Mouse (Mus musculus) kidney, postnatal 4 days (tissue): ENCODE results near the gene Nav2.

Experiments
- DNase-seq, 2 experiments: peaks; one replicate each; pipeline ENCODE4 v3.0.0; 2021; ENCODE audit warnings: mixed read lengths in 2 of 2

Nav2 gene

DNA sequence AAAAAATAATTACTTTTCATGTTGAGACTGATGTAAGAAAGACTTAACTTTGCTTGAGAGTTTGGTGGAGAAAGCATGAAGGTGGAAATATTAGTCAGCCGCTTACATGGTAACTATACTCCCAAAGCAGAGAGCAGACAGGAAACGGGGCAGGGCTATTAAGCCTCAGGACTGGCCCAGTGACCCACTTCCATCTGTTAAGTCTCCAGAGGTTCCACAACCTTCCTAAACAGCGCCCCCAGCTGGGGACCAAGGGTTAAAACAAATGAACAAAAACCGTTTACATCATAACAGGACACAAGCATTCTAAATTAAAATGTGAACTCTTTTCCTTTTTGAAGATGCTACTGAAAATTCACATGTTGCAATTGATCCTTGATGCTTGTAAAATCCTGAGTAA is 29.7 kb downstream of the Nav2 start:
- DNase-seq, result peak; percentile 41 to 44

DNA sequence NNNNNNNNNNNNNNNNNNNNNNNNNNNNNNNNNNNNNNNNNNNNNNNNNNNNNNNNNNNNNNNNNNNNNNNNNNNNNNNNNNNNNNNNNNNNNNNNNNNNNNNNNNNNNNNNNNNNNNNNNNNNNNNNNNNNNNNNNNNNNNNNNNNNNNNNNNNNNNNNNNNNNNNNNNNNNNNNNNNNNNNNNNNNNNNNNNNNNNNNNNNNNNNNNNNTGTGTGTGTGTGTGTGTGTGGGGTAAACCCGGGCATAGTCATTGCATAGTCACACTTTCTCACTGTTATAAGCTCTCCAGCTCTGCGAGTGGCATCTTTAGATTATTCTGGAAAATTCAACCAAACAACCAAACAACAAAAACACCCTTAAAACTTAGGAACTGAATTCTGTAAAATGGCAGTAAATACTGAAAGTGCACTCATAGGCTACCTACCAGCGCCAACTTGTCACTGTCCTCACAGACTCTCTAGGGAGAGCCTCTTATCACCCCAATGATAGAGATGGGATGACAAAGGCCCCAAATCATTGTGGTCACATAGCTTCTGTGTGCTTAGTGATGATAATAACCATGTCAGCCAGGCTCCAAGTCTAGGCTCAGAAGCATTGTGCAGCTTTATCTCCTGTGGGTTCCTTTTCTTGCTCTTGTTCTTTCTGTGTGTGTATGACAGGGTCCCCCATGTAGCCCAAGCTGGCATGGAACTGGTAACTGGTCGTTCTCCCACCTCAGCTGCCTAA is 40.0 kb downstream of the Nav2 start:
- no peak for DNase-seq

DNA sequence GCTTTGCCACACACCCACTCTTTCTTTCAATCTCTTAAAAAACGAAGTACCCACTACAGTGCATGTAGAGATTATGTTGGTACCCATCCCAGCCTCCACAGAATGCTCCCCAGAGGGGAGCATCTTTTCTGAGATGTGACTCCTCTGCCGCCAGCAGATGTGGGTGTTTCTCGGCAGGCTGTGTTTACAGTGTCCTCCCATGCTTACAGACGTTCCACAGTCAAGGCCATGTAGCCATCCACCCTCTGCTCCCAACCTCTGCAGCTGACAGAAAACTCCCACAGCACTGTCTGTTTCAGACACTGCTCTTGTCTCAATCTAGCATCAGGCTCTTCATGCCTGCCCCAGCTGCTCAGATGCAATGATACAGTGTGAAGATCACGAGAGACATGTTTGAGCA is 46.0 kb downstream of the Nav2 start:
- DNase-seq, result no peak

DNA sequence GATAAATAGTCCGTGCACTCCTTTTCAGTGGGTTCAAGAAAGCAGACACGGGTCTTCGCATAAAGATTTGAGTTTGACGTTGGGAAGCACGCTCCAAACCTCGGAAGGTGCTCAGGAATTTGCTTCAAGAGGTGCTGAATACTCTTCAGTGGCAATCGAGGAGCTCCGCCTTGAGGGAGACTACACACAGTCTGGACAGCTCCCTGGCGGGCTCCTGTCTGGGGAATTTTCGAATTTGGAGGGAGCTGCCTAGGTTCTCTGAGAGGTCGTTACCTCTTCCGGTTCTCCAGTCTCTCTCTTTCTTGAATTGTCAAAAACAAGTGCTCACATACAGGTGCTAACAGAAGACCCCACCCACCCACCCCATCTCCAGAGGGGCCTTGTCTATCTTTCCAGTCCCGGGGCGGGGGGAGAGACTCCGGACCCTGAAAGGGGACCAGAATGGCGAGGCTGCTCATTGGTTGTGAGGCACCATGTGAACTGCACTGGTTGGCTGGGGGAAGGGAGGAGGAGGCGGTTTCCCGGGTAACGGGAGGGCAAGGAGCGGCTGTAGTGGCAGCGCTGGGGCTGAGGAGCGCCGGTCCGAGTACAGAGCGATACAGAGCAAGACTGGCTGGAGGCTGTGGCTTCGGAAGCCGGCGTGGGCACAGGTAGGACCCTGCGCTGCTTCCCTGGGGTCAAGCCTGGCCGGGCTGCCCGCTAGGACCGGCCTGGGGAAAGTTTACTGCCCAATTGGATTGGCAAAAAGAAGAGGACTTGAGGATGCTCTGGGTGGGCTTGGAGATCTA is 50.2 kb downstream of the Nav2 start:
- peak; percentile 78 to 82 for DNase-seq

DNA sequence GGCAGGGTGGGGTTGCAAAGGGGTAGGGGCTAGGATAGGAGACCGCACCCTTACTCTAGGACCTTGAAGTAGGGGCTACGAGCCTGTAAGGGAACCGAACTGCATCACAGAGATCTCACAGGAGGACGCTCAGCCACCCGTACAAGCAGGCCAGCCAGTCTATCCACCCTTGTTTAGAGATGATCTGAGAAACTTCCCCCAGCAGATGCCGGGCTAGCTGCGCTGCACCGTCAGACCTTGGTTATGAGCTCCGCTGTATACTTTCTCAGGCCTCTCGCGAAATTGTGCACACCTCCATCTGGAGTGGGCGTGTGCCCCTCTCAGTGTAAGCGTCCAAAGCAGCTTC is 50.8 kb downstream of the Nav2 start:
- DNase-seq, result no peak

DNA sequence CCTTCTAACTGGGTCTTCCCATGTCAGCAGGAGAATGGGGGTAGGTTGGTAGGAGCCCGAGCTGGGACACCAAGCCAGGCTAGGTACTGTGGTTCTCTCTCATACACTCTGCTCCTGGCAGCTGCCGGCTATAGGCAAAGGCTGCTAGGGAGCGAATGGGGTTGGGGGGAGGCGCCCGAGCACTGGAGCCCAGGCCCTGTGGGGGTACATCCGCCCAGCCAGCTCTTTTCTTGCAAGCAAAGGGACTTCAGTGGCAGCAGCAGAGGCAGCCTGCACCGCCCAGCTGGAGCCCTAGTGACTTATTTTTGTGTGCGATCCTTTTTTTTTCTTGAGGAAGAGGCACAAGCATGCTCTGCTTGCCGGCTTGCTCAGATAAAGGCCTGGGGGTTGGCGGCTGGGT is 51.6 kb downstream of the Nav2 start:
- no peak for DNase-seq

DNA sequence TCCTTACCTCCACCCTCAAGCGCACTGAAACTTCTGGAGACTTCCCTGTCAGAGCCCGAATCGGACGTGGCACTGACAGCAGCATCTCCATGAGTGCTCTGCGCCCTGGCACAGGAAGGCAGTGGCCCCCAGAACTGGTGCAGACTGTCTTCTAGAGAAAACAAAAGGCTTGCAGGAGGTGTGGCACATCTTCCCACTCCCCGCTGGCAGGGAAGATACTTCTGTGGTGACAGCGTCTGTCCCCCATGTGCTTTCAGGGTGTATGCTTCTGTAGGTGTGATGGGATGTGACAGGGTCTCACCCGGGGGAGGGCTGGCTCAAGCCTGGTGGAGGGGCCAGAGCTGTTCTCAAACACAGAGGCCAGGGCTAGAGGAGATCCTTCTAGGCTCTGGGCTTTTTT is 53.0 kb downstream of the Nav2 start:
- DNase-seq, result no peak

DNA sequence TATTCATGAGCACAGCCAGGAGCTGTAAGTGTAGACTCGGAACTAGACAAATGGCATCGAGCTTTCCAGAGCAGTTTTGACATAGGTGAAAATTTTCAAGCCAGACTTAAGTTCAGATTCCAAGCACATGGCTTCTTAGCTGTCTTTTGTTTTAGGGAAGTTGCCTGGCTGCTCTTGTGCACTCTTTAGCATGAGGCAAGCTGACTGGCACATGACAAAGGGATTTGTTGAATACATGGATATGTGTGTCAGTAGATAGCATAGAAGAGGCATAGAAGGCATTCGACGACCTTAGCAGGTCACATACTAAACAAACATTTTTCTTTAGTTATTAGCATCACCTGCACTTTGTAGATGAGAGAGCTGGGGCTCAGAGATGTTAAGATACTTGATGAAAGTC is 53.4 kb downstream of the Nav2 start:
- no peak for DNase-seq

DNA sequence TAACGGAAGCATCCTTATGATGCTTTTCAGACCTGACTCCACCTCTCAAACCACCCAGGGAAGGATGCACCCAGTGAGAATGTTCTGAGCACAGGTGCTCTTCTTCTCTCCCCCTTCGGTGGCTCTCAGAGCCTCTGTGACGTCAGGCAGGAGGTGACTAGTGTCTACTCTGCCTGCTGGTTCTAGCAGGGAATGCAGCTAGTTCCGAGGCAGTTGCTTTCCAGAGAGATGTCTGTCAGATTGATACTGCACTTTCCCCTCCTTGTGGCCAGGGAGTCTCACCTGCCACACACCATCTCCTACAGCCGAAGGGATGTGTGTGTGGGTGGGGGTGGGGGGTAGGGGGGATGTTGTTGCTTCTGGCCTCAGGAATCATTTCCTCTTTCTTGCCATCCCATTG is 54.6 kb downstream of the Nav2 start:
- peak in 1 of 2 experiments; percentile 6 for DNase-seq

DNA sequence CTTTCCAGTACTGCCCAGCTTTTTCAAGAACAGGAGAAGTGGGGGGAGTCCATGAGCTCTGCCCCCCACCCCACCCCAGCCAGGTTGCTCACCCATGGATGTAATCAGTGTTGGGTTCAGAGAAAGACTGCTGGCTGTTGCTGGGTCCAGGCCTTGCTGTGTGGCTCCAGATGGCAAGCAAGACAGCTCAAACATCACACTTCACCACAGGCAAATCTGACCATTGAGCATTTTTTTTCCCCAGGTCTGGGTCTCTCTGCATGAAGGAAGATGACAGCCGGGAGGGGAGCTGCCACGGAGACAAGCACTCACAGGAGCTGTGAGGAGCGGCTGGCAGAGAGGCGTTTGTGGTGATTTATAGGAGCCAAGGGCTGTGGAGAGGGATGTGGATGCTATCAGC is 55.0 kb downstream of the Nav2 start:
- no peak for DNase-seq

DNA sequence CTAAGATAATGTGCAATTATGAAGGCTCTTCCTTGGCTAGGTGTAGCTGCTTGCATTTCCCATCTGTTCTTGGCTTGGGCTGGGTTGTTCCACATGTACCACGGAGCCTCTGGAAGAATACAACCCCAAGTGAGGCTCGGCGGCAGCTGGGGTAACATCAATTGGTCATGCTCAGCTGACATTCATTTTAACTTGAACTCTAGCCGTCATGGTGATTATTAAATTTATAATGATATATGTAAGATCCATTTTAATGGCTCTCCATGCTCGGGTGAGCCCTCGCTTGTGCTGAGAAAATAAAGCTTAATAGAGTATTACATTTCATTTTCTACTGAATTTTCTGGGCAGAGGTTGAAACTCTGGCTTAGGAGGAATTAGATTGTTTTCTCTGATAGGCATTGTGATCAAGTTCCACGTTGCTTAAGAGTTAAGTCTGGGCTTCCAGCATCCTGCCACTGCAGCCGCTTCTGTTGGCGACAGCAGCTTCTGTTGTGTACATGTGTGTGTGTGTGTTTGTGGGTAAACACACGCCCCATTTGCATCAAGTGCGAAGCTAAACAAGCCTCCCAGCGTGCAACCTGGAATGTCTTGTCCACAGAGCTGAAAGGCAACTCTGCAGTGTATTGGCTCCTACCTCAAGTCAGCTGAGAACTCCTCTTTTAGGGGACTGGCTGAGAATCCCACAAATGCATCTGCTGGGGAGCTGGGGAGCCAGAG is 57.4 kb downstream of the Nav2 start:
- no peak for DNase-seq

DNA sequence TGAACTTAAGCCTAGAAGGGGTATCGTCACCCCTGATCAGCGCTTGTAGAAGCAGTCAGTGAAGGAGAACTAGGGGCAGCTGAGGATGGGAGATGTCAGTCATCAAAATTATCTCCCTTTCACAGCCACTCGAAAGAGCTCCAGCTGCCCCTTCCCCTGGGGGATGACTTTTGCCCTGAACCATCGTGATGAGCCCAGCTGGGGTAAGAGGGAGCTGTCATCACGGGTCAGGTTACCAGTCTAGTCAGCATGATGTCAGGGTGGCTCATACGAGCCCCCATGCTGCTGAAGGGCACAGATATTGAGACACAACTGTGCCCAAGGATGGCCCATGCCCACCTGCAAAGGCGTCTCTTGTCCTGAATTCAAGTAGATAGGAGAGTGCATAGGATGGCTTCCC is 72.5 kb downstream of the Nav2 start:
- DNase-seq, result no peak

DNA sequence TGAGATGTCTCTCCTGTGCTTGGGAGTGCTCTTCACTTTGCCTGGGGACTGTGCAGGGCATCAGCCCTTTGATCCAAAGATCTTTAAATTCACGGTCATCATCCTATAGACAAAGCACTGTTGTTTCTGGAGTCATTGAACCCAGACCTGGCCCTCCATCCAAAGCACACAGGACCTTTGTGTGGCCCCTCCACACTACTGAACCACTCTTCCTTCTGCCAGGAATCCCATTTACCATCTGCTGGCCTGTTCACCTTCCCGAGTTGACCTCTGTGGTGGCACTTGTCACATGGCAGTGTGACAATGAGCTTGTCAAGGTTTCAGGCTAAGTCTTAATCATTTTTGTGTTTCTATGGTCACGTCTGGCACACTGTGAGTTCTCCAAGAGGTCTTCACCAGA is 73.3 kb downstream of the Nav2 start:
- no peak for DNase-seq

DNA sequence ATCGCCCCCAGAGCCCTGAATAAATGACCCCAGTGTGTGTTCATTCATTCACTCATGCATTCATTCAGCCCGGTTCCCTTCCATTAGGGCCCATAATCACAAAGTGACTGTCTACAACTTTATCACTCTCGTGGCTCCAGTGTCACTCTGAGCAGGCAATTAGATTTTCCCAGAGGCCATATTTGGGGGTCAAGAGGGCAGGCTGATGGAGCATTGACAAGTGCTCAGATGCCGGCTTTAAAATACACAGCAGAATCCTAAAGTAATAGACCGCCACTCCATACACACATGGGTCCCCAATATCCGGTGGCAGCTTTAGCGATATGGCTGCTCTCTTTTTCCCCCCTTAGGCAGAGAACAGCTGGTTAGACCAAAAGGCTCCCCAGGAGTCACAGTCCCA is 74.1 kb downstream of the Nav2 start:
- DNase-seq, result no peak

DNA sequence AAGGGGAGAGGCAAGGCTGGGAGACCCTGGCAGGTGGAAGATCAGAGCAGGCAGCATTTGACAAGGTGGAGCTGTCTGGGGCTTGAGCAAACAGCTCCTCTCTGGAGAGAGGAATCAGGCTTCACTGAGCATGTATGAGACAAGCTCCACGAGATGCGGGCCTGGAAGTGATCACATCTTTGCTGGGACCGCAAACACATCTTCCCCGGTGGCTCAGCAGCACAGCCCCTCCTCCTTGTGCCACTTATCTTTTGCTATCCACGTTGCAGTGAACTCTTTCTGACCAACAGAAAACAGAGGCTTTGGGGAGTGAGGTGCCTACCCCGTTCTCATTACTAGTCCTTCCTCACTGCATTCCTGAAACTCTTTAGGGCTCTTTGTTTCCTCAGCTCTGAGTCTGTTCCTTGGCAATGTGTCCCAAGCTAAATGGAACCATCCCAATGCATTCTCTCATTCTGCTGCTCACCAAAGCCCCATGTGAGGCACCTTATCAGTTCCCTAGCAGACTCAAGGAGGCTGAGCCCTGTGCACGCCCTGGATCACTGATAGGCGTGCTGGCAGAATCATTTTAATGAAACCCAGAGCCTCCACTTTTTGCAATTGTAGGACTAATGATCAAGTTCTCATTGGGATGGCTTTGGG is 83.5 kb downstream of the Nav2 start:
- DNase-seq, result no peak

DNA sequence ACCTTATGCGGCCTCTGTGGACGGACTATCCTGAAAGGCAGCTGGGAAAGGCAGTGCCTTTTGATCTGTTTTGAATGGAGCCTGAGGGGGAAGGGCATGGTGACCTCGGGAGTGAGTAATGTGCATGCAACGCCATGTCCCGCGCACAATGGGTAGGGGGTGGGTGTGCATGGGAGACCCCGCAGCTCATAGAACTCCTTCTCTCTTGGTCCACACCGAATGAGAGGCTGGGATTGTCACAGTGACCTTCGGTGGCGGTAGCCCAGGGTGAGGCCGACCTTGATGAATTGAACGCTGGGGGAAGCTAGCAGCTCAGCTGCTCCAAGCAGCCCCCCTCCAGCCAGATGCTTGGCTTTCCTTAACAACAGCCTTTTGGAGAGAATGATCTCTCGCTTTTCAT is 86.7 kb downstream of the Nav2 start:
- no peak for DNase-seq

DNA sequence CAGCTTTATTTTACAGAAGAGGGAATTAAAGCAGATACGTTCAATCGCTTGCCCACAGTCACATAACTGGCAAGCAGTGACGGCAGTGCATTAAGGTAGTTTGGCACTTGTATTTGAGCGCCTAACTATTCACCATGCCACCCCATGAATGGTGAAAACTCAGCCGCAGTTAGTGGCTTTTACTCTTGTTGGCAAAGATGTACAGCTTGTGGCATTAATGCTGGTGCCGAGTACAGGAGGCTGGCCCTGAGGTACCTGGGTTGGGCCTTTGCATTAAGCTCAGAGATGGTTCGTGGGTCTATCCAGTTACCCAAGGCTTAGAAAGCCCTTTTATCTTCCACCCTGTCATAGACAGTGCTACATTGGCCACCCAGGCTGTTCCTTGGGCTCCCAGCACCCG is 87.2 kb downstream of the Nav2 start:
- no peak for DNase-seq

DNA sequence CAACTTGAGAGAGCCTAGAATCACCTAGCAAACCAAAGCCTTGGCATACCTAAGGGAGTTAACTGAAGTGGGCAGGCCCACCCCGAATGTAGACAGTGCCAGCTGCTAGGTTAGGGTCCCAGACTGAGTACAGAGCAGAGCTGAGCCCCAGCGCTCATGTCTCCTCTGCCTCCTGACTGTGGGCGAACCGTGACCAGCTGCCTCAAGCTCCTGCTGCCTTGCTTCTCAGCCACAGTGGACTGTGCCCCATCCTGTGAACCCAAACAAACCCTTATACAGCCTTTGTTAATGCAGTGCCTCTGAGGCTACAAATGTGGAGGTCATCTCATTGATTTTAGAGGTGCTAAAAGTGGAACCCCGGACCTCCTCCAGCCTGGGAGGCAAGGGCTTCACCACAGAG is 88.3 kb downstream of the Nav2 start:
- DNase-seq, result no peak

DNA sequence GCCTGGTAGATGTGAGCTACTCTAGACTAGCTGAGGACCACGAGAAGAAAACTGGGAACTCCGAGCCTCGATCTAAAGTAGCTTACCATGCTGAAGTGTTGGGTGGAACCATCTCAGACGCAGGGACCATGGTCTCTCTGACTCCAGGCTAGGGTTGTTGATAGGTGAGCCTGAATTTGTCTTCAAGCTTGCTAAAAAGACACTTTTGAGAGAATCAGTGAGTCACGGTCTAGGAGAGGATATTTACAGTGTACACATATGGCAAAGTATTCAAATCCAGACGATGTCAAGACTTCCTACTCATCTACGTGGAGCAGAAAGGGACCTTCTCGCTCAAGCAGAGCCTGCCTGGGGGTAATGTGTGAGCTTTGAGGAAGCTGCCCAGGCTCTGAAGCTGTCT is 89.6 kb downstream of the Nav2 start:
- DNase-seq, result no peak

DNA sequence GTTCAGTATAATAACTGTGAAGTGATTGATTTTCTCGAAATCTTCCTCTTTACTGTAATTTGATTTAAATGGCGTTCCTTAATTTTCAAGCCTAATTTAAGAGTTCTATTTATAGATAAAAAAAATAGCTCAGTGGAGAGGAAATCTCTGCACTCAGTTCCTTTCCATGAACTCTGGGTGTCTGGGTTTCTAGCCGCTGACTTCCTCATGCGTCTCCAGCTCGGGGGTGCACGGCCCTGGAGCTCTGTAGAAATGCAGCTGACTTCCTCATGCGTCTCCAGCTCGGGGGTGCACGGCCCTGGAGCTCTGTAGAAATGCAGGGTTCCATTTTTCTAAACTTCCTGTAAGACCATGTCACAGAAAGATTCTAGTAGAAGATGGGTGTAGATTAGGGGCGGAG is 90.1 kb downstream of the Nav2 start:
- DNase-seq, result peak in 1 of 2 experiments; percentile 21

DNA sequence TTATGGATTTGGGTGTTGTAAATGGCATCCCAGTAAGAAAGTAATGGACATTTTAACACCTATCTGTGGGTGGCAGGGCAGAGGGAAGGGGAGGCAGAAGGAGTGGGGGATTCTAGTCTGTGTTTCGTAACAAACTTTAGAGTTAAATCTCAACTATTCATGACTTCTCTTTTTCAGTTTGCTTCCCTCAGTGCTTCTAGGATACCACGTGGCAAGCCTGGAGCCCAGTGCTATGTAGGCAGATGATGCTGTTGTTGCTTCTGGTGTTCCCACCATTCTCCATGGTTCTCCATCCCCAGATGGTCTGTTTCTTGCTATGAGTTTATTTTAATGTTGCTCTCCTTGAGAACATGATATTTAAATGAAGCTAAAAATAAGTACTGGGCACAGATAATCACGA is 92.3 kb downstream of the Nav2 start:
- DNase-seq, result no peak

DNA sequence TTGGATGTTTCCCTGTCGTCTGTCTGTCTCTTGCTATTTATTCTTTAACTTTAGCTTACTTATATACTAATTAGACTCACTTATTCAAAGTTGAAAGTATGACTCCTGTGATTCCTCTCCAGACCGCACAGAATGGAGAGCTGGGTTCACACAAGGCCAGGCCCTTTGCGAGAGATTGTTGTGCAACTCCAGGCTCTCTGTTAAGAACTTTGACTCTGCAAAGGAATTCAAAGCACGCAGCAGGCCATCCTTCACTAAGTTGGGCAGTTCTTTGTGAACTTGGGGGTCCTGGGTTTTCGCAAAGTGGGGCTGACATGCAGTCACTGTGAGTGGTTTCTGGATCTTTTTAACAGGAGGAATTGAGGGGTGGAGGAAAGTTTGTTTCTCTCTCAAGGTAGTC is 95.9 kb downstream of the Nav2 start:
- DNase-seq, result peak in 1 of 2 experiments; percentile 35

DNA sequence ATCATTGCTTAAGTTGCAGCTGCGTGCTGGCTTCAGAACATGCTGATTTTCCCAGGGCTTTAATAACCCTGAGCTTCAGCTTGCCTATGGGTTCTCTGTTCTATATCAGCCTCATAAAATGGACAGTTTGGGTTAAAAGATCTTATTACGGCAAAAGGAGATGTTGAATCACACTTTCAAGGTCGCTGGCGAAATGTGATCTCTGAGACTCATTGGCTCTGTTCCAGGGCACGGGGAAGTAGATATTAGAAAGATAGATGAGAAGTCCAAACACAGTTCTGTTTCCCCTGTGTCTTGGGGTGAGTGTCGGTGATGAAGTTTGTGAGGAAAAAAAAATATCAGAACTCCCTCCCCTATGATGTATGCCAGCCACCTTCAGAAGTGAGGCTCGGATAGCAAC is 98.4 kb downstream of the Nav2 start:
- no peak for DNase-seq

DNA sequence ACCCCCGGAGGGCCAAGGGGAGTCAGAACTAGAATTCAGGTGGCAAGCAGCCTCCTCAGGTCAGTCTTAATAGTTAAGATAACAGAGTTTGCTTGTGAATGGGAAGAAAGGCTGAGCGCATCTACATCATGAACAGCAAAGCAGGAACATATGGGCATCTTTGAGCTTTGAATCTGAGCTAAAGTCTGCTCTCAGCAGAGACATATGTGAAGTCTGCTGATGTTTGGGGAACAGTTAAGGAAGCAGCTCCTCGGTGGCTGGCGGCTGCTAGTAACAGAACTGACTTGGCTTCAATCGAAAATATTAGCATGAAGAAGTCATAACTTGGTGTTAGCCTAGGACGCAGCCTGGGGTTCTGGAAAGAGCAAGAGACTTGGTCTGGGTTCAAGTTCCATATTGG is 102.2 kb downstream of the Nav2 start:
- DNase-seq, result no peak
